Mouse (Mus musculus) hindbrain, embryonic 11.5 days (tissue): ENCODE measurements around the gene Cttn. TPM values are rescaled to one million over a fixed set of nuclear protein-coding genes. Genes with fewer than 3 reads are reported as not detected.
A peak's percentile ranks its signal among the peaks of the same experiment; 100 is the strongest.

Experiments
- ATAC-seq: fragments of 200-750 bp; cut with Nextera tagmentation; 2 replicates; pipeline ENCODE4 v1.8.0; 2017; ENCODE audit warnings: mild to moderate bottlenecking, moderate TSS enrichment, moderate library complexity; ENCODE audit not compliant: low FRiP score
- DNase-seq: peaks from one replicate; pipeline ENCODE4 v3.0.0-alpha.2; 2015; ENCODE audit warnings: low spot score
- H3K27ac ChIP-seq: fragments of 300-500 bp; sonication (generic); 2 replicates; pipeline ENCODE4 v1.5.1; 2014; ENCODE audit warnings: mild to moderate bottlenecking, low read depth, low read length
- H3K27me3 ChIP-seq: fragments of 300-500 bp; sonication (generic); 2 replicates; pipeline ENCODE4 v1.6.1; 2014; ENCODE audit warnings: mild to moderate bottlenecking, low read length, moderate library complexity, mixed read lengths; ENCODE audit not compliant: control insufficient read depth, insufficient read depth
- H3K36me3 ChIP-seq: fragments of 300-500 bp; sonication (generic); 2 replicates; pipeline ENCODE4 v1.6.1; 2014; ENCODE audit warnings: mild to moderate bottlenecking, low read length, moderate library complexity, mixed read lengths; ENCODE audit not compliant: control insufficient read depth, insufficient read depth
- H3K4me1 ChIP-seq: fragments of 300-500 bp; sonication (generic); replicated peaks from 2 replicates; pipeline ENCODE4 v1.6.1; 2014; ENCODE audit warnings: low read length, mixed read lengths; ENCODE audit not compliant: control insufficient read depth, insufficient read depth
- H3K4me2 ChIP-seq: fragments of 300-500 bp; sonication (generic); replicated peaks from 2 replicates; pipeline ENCODE4 v1.6.1; 2014; ENCODE audit warnings: mild to moderate bottlenecking, low read depth, low read length
- H3K4me3 ChIP-seq: fragments of 300-500 bp; sonication (generic); 2 replicates; pipeline ENCODE4 v1.5.1; 2014; ENCODE audit warnings: low read depth, low read length
- H3K9ac ChIP-seq: fragments of 300-500 bp; sonication (generic); 2 replicates; pipeline ENCODE4 v1.6.1; 2014; ENCODE audit warnings: low read depth, low read length
- H3K9me3 ChIP-seq: fragments of 300-500 bp; sonication (generic); 2 replicates; pipeline ENCODE4 v1.6.1; 2016; ENCODE audit warnings: low read length; ENCODE audit not compliant: control insufficient read depth
- WGBS: fragments of 180-500 bp; shearing (Covaris S2); extraction: QIAGEN DNeasy Blood & Tissue Kit; methylation state at CpG from one replicate; pipeline ENCODE4 v1.1.7; 2014; 5-methylcytosine and 5-hydroxymethylcytosine counted together
- polyA plus RNA-seq: library from polyadenylated mRNA; unstranded; fragments of >200 nt; fragmentation: Nextera tagmentation; extraction: Ambion mirVana; gene quantifications from 2 replicates; pipeline ENCODE4 v1.2.1, GENCODE M21; 2014

Gene Cttn
- 174 and 196 TPM in 2 replicates for polyA plus RNA-seq

DNA sequence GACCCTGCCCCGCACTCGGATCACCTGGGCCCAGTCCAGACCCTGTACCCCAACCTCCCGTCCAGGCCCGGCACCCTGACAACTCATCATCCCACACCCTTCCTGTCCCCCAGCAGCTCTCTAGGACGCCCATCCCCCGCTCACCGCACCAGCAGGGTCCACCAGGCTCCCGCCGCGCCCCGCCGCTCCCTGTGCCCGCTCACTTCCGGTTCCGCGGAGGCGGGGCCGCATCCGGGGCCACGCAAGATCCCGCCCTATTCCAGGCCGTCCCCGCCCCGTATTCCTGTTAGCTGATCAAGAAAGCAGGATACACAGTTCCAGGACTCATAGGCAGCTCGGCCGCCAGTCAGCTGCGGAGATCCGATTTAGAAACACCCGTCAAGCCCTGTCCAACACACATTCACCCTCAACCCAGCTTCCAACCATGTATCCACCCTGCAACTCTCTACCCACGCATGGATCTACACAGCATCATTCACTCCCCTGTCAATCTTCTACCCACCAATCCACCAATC is at the start of gene Cttn:
Cttn (minus strand) TSS at position 465 of the 515 bp plus-strand sequence.
- peak; percentile 95 for ATAC-seq
- H3K27ac ChIP-seq: peak within 1 kb of the TSS; percentile 17; the same call in 1 of the 2 replicates
- no peaks in the 10 kb centered on the region for H3K27me3 ChIP-seq
- peak within 1 kb of the TSS; percentile 75 for H3K4me3 ChIP-seq
- under 1% methylated on average over 30 of the region's 30 CpGs for WGBS
- peak within 1 kb of the TSS; percentile 84 for H3K4me2 ChIP-seq
- peak; percentile 96 for DNase-seq
- H3K36me3 ChIP-seq: no peaks in the 10 kb centered on the region
- H3K4me1 ChIP-seq: peaks cover 7% of the 10 kb centered on the region; the same call in 1 of the 2 replicates
- peak within 1 kb of the TSS; percentile 88 for H3K9ac ChIP-seq
- H3K9me3 ChIP-seq: no peaks in the 10 kb centered on the region

DNA sequence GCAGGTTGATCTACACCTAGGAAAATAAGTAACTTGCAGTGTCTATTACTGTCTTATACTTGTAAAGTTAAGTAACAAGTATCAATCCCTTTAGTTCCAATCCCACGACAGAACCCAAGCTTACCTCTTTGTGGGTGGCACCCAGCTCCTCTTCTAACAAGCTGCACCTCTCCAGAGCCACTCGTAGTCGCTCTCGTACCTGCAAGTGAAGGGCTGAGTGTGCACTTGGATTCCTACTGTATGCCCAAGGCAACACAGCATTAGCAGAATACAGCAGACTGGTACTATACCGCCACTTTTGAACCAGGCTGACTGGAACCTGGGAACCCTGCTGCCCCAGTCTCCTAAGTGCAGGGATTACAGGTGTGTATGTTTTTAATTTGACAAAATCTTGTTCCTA is 49.0 kb upstream of the Cttn start:
- H3K27me3 ChIP-seq: no peaks in the 10 kb centered on the region
- no peak overlapping the region for H3K4me3 ChIP-seq
- no peaks in the 10 kb centered on the region for H3K4me1 ChIP-seq
- ATAC-seq (no peak), DNase-seq (no peak)
- no peaks in the 10 kb centered on the region for H3K9me3 ChIP-seq
- 93% methylated on average over 5 of the region's 5 CpGs for WGBS
- no peak overlapping the region for H3K27ac ChIP-seq
- H3K36me3 ChIP-seq: peaks cover 2% of the 10 kb centered on the region; the same call in 1 of the 2 replicates
- H3K9ac ChIP-seq: no peak overlapping the region
- no peak overlapping the region for H3K4me2 ChIP-seq

DNA sequence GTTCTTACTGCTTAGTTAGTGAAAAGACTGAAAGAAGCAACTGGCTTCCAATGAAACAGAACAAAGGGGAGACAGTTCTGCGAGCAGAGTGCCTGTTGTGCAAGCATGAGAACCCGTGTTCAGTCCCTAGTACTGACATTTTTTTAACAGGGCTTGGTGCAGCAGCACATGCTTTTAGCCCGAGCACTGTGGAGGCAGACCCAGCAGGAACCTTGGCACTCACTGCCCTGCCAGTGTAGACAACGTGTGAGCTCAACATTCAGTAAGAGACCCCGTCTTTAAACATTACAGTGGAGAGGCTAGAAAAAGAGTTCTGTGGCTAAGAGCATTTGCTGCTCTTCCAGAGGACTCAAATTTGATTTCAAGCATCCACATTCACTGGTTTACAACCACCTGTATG is 45.9 kb upstream of the Cttn start:
- H3K9me3 ChIP-seq: no peaks in the 10 kb centered on the region
- no peak overlapping the region for H3K4me2 ChIP-seq
- H3K4me3 ChIP-seq: no peak overlapping the region
- no peaks in the 10 kb centered on the region for H3K27me3 ChIP-seq
- WGBS: 88% methylated on average over 5 of the region's 5 CpGs
- peaks cover 6% of the 10 kb centered on the region for H3K36me3 ChIP-seq
- H3K4me1 ChIP-seq: no peaks in the 10 kb centered on the region
- no peak for DNase-seq
- no peak overlapping the region for H3K27ac ChIP-seq
- no peak for ATAC-seq
- H3K9ac ChIP-seq: no peak overlapping the region

DNA sequence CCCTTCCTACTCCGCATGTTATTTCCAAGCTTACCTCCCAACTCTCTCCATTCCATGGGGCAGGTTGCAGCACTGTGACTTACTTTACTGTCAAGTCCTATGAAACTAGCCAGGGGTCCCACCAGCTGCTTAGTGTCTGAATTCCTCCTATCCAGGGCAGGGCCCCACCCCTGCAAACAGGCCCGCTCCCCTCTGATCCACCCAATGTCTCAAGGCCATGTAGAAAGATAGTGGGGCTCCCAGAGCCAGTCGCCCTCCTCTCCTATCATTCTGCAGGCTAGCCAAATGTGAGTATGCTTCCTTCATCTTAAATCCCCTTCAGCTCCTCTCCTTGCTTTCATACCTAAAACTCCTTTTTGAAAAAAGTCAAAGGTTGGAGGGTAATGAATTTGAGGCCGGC is 38.3 kb upstream of the Cttn start:
- DNase-seq (no peak), ATAC-seq (no peak)
- Histone ChIP-seq H3K36me3 (peaks cover 7% of the 10 kb centered on the region), H3K4me2 (no peak overlapping the region), H3K4me1 (no peaks in the 10 kb centered on the region), H3K9me3 (no peaks in the 10 kb centered on the region), H3K27ac (no peak overlapping the region), H3K27me3 (no peaks in the 10 kb centered on the region), H3K4me3 (no peak overlapping the region), H3K9ac (no peak overlapping the region)
- 94% methylated on average over 4 of the region's 4 CpGs for WGBS

DNA sequence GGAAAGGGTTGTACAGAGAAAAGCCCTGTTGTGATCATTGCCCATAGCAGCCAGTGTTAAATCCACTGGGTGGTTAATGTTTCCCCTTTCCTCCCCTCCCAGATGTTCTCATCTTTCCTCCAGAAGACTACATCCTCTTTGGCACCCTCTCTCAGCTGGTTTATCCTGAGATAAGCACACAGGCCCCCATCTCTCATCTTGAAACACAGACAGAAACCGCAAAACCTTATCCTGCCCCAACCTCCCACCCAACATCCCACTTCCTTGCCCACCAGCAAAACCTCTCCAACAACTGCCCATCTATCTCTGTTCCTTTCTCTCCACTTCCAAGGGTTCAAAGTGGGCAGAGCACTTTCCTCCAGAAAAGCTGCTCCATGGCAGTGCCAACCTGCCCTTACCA is 36.0 kb upstream of the Cttn start:
- ATAC-seq (no peak), DNase-seq (no peak)
- H3K9ac ChIP-seq: no peak overlapping the region
- no peak overlapping the region for H3K27ac ChIP-seq
- no peaks in the 10 kb centered on the region for H3K9me3 ChIP-seq
- WGBS: 100% methylated on average over 1 of the region's 1 CpGs
- no peak overlapping the region for H3K4me3 ChIP-seq
- no peaks in the 10 kb centered on the region for H3K4me1 ChIP-seq
- no peaks in the 10 kb centered on the region for H3K27me3 ChIP-seq
- peaks cover 7% of the 10 kb centered on the region for H3K36me3 ChIP-seq
- no peak overlapping the region for H3K4me2 ChIP-seq

DNA sequence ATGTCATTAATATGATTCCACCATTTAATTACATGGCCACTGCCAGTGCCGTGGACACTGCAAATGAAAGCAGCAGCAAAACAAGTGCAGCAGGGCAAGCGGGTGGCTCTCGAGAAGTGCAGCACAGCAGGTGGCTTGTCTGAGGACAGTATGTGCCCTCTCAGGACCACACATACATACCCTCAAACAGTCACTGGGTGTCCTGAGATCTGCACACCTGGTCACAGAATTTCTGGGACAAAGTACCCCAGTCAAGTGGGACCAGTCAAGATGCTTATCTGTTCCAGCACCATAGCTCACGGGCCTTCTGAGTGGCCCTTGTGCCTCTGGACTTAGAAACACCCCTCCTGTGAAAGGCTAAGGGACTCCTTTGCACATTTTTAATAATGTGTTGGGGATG is 33.1 kb upstream of the Cttn start:
- DNase-seq: no peak
- H3K4me3 ChIP-seq: no peak overlapping the region
- H3K4me2 ChIP-seq: no peak overlapping the region
- no peaks in the 10 kb centered on the region for H3K27me3 ChIP-seq
- H3K4me1 ChIP-seq: no peaks in the 10 kb centered on the region
- no peak overlapping the region for H3K27ac ChIP-seq
- no peaks in the 10 kb centered on the region for H3K9me3 ChIP-seq
- no peak overlapping the region for H3K9ac ChIP-seq
- ATAC-seq: no peak
- 88% methylated on average over 4 of the region's 4 CpGs for WGBS
- H3K36me3 ChIP-seq: peaks cover 7% of the 10 kb centered on the region

DNA sequence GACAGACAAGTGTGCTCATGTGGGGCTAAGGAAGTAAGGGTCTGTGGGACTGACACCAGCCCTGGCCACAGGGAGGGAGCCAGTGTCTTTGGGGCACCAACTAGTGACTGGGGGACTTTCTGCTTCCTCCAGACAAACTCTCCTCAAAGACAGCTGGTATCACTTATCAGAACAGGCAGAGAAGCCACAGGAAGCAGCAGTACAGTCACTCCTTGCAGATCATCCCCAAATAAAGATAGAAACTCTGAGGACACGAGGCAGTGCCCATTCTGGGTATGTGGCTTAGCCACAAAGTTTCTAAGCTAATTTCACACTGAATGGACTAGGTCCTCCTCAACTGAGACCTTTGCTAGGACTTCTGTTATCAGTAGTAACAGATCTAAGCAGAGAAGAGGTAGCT is 22.1 kb upstream of the Cttn start:
- no peak overlapping the region for H3K4me2 ChIP-seq
- DNase-seq (no peak), ATAC-seq (no peak)
- 0 out of 2 replicates have a peak, but pooled peaks cover 5% of the 10 kb centered on the region for H3K36me3 ChIP-seq
- H3K27ac ChIP-seq: no peak overlapping the region
- H3K9ac ChIP-seq: no peak overlapping the region
- WGBS: 85% methylated on average over 1 of the region's 1 CpGs
- no peaks in the 10 kb centered on the region for H3K9me3 ChIP-seq
- H3K4me1 ChIP-seq: no peaks in the 10 kb centered on the region
- H3K4me3 ChIP-seq: no peak overlapping the region
- no peaks in the 10 kb centered on the region for H3K27me3 ChIP-seq

DNA sequence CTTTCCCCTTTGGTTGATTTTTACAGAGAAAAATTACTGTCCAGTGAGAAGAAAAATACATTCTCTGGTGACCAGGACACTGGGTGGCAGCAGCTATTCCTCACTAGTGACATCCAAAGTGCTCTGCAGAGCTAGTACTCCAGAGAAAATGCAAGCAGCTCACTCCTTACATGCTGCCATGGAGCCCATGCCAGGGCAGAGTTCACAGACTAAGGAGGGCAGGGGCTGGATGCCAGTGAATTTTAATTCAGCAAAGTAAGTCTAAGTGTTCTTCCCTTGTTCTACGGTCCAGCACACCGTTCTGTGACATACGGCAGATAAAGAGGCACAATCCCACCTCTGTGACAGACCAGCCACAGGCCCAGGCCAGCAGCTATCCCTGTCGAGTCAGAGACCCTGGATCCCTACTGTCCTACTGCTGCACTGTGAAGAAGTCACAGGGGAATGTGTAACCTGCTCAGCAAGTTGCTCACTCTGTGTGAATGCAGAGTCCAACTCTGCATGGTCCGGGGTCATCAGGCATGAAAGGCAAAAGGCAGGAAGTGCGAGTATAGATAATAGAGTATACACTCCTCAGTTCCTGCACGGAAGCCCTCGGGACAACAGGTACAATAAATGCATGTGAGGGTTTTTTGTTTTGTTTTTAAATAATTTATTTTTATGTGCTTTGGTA is 19.5 kb upstream of the Cttn start:
- no peak overlapping the region for H3K27ac ChIP-seq
- H3K9me3 ChIP-seq: no peaks in the 10 kb centered on the region
- no peak overlapping the region for H3K4me3 ChIP-seq
- H3K36me3 ChIP-seq: 0 out of 2 replicates have a peak, but pooled peaks cover 3% of the 10 kb centered on the region
- no peak overlapping the region for H3K9ac ChIP-seq
- no peak for DNase-seq
- no peak for ATAC-seq
- H3K4me2 ChIP-seq: no peak overlapping the region
- WGBS: 92% methylated on average over 8 of the region's 8 CpGs
- no peaks in the 10 kb centered on the region for H3K27me3 ChIP-seq
- H3K4me1 ChIP-seq: no peaks in the 10 kb centered on the region
